Mouse (Mus musculus) ovary, adult 18-20 months (tissue): ENCODE measurements at regions not wholly inside any gene's neighbourhood (a gene's known extent, or its start where the extent isn't known, plus 50 kb on each side); places are given as distances from the start of the nearest gene placed in this dataset.
A peak's percentile ranks its signal among the peaks of the same experiment; 100 is the strongest.

Experiments
- DNase-seq: peaks from one replicate; pipeline ENCODE4 v3.0.0; 2022; ENCODE audit warnings: low spot score, mixed read lengths

DNA sequence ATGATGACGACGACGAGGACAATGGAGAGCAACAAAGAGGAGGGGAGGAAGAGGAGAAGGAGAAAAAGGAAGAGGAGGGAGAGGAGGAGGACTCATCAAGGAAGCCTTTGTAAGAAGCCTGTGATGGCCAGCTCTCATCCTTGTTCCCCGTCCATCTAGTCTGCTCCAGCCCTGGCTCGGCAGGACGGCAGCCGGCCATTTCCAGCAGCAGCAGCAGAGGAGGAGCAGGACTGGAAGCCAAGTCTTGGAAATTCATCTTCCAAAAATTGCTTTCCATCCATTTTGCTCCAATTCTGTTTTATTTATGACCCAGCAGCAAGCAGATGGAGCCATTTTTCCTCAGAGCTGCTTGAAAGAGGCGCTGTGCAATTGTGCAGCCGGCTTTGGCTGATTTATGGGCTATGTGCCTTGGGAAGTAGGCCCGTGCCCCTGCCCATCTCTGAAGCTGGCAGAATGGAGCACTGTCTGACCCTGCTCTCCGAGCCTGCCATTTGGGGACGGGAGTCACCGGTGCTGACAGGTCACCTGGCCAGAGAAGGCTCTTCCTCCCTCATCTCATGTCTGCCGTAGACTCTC lies 231.2 kb upstream of the N4bp1 start:
- no peak for DNase-seq

DNA sequence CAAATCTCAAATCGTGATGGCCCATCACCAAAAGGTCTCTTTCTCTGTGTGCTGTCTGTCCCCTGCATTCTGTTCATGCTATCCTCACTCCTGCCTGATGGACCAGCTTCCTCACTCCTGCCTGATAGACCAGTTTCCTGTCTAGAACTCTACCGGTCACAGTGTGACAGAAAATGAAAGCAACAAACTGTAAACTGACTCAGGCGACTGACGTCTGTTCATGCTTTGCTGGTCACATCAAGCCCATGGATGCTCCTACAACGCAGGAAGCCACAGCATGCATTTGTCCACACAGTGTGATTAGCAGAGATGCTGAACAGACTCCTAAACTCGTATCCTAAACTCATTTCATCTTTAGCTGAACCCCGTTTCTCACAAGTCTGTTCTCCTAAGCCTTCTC lies 227.3 kb upstream of the N4bp1 start:
- DNase-seq = no peak

DNA sequence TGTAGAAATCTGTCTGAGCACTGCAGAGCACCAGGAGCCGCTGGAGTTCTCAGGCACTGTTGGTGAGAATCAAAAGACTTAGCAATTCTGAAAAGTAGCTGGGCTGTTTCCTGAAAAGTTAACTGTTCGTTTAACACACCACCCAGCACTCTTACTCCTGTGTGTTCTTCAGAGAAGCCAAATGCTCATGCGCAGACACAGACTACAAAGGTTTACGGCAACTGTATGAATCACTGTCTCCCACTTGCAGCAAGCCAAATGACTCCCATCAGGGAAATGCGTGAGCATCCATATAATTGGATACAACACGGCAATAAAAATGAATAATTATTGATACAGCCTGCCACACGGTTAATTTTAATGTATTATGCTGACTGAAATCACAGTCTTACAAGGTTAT lies 220.0 kb upstream of the N4bp1 start:
- no peak for DNase-seq

DNA sequence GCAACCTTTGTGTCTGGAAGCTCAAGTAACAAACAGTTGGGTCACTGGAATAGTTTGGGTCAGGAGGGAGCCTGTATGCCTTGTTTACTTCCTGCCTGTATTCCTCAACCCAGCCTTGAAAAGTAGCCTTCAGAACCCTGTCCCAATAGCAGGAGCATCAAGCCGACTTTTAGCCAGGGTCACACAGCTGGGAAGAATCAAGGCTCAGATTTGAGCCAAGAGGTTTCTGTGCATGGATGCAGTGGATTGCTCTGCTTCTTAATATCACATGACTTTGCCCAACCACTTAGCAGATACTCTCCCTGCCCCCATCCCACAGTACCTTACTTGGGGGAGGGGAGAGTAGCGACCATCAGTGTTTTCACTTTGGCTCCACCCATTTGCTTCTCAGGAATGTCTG lies 210.2 kb upstream of the N4bp1 start:
- DNase-seq = peak; percentile 12

DNA sequence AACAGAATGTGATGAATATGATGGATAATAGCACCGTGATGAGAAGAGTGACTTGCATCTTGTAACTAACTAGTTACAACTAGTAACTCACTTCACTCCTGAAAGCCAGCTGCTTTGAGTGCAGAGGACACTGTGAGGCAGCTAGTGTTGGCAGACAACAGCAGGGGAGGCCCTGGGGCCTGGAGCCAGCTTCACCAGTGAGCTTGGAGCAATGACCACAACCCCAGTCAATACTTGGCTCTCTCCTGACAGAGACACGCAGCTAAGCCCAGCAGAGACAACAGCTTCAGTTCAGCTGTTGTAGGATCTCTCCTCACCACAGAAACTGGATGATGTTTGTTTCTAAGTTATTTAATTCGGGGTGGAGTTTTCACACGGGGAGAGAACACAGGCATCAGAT lies 209.6 kb upstream of the N4bp1 start:
- peak; percentile 4 for DNase-seq

DNA sequence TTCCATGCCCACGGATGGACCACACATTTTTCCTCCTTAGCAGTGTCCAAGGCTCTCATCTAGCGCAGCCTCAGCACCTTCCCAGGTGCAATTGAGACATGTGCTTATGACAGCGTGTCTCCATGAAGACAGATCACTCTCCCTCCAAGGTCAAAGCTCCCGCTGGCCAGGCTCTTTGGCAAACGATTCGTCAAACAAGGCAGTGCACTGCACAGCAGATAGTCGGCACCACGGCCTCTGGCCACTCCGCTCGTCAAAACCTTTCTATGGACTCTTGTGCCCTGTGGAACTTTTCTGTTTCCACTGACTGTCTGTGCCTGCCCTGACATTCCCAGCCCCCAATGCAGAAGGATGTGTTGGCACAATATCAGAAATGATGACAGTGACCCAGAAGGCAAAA lies 208.7 kb upstream of the N4bp1 start:
- DNase-seq = no peak

DNA sequence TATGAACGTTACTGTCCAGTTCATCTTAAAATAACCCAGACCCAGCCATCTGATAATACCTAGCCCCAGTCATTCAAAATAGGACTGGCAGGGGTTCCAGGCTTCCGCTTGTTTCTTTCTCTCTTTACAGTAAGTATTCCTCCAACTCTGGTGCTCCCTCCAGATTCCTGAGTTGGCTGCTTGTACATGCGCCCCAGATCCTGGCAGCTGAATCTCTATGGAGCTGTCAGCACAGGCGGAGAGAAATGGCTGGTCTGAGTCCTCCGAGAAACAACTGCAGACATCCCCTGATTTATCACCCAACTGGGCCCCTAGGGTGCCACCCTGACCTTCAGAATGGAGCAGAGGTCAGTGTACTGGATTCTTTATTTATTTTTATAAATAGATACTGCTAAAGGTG lies 208.0 kb upstream of the N4bp1 start:
- DNase-seq = no peak

DNA sequence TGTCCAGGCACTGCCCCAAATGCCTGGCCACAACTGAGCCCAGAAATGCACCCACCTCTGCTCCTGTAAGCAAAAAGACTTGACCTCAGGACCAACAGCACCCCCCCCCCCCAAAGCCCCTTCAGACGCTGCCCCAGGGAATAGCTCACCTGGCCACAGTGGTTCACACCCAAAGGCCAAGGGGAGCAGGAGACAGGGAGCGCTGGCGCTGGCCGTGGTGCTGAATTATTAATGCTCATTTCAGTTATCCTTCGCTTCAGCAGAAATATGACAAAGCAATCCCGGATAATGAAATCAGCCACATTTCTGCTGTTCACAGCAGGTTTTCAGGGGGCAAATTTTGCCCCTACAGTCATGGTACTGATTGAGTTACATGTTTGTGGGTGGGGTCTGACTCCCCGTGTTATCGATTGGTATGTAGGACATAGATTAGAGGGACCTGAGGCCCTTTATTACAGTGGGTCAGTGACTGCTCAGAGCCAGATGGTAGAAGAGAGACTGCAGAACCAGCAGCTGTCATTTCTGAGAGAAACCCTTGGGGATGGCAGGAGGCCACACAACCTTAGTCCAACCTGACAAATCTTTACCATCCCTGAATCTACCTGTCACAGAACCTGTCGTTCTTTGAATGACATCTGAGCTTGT lies 202.5 kb upstream of the N4bp1 start:
- no peak for DNase-seq

DNA sequence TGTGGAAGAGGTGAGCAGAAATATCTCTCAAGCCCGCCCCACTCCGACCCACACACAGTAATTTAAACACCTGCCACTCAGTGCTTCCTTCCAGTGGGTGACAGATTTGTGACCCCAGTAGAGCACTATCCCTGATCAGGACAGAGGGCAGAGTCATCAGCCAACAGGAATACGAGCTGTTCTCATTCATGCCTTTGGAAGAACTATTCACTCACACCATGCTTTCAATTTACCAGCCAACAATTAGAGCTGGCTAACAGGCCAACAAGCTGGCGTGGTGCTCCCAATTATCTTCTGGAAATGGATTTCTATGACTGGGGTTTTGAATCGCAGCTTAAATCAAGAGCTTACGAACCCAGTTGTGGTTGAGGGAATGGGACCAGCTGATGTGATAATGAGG lies 193.2 kb upstream of the N4bp1 start:
- DNase-seq = no peak

DNA sequence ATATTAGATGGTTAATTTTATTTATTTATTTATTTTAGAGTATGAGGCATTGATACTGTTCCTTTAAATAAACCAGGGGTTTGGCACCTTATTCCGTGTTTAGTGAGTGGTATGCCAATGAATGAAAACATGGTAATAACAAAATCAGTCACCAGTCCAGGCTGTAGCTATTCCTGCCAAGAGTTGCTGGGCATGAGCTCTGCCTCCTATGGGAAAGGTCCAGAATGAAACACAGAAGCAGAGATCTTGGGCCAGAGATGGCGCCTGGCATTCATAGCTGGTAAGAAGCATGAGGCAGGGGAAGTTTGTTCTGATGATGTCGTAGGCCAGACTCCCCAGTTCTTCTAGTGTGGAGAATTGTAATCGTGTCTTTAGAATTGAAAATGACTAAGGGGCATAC lies 190.9 kb upstream of the N4bp1 start:
- DNase-seq = no peak

DNA sequence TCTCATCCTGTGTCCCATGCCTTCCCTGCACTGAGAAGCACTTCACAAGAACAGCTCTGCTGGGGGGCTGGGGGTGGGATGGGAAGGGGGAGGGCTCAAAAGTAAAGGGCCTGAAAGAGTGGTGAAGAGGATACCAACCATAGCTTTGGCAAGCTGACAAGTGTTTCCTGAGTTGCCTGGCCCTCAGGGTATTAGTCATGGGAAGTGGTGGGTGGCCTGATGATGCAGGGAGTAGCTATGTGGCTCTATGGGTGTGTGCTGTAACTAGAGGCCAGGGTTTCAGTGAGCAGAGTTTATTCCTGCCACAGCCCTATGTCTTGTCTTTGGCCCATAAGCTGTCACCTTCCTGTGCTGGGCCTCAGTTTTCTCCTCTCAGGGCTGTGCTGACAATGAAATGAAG lies 186.2 kb upstream of the N4bp1 start:
- no peak for DNase-seq

DNA sequence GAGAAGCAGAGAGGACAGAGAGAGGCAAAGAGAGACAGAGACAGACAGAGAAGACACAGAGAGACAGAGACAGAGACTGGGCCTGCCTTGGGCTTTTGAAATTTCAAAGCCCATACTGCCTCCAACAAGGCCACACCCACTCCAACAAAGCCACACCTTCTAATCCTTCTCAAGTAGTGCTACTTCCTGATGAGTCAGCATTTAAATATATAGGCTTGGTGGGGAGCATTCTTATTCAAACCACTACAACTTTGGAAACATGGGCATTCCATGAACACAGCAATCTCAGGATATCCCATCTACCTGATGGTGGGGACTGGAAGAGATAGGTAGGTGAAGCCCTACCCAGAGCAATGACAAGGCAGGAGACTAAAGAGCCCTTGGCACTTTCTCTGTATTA lies 182.0 kb upstream of the N4bp1 start:
- DNase-seq = no peak

DNA sequence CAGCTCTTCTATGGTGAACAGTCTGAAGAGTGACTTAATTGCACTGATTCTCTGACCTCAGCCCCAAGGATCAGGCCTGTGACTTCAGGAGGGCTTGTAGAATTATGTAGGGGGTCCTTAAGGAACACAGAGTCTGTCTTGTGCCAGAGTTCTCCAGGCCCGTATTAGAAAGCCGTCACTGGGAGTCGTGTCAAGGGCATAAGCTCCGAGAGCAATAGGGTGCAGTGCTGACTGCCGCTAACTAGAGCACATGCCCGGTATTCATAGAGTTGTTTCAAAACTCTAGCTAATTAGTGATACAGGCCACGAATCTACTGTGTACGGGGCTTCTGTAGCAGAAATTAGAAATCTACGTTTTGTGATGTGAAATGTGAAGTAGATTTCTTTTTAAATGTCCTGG lies 179.7 kb upstream of the N4bp1 start:
- no peak for DNase-seq

DNA sequence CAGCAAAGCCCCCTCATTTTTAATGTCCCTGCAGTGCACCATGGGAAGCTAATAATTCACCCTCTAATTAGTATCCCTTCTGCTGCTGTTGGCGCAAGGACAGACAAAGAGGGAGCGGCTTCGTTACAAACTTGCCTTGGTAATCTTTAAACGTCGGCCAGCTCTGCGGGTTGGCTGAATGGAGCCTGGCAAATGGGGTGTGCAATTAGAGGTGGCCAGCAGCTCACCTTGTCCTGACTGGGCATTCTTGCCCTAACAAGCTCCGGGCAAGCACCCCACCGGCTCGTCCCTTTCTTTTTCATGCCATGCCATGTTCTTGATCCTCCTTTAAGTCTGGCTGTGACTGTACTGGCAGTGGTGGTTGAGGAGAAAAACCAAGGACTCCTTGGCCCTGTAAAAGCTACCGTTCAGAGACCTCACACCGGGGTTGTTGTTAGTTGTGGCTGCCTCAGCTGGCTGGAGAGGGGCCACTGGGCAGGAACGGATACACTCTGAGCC lies 179.2 kb upstream of the N4bp1 start:
- no peak for DNase-seq

DNA sequence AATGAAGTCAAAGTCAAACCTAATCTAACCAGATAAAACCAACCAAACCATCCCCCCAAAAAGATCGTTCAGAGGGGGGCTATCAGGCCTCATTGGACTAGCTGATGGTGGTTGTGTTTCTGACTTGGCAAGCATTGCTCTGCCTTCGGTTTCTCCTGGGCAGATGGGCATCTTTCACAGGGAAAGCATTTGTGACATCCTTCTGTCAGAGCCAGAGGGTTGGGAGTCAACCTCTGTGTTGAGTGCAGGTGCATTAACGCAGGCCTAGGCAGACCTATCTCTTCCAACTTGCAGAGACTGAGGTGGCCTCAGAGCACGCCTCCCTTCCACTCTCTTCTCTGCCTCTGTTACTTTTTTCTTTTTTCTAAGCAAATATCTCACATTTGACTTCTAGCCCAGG lies 178.5 kb upstream of the N4bp1 start:
- DNase-seq = no peak

DNA sequence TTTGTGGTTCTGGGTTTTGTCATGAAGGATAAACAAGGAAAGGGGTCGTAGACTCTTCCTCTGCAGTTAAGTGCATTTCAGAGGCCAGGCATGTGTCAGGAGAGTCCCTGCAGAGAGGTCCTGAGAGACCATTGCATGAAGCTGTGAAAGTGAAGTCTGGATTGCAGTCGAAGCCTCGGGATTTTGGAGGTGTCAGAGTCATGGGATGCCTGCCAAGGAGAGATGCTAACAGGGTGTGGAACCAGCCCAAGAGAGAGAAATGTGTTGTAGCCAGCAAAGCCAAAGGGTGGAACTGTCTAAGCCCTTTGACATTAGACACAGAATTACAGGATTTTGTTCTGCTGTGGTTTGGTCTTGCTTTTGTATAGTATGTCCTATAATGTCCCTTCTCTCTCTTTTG lies 164.7 kb upstream of the N4bp1 start:
- DNase-seq = no peak

DNA sequence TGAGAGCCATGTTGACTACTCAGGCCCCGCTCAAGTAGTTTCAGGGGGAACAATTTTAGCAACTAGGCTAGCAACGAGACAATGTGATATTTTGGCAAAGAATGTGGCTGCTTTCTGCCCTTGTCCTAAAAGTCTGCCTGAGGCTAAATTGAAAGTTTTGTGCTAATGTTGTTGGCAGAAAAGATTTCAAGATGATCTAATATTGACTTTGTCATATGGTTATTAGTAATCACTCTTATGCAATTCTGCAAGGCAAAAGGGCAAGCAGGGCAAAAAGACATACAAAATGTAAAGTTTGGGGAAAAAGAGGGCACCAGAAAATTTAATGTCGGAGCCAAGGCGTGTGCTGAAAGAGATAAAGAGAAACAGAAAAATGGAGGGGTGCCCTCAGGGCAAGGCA lies 164.1 kb upstream of the N4bp1 start:
- no peak for DNase-seq

DNA sequence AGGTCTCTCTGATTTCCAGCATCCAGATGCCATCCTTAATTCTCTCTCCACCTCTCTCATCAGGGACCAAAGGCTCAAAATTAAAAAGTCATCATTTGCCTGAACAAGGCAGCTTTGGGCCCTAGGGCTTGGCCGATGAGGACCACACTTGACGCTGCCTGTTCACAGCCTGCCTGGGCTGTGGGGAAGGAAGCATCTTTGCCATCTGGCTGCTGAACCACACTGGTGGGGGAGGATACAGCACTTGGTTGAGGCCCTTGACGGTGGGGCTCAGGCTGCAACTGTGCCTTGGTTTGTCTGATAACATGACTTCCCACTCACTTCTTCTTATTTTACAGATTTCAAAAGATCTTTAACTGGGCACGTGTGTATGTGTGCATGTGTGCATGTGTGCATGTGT lies 161.5 kb upstream of the N4bp1 start:
- no peak for DNase-seq

DNA sequence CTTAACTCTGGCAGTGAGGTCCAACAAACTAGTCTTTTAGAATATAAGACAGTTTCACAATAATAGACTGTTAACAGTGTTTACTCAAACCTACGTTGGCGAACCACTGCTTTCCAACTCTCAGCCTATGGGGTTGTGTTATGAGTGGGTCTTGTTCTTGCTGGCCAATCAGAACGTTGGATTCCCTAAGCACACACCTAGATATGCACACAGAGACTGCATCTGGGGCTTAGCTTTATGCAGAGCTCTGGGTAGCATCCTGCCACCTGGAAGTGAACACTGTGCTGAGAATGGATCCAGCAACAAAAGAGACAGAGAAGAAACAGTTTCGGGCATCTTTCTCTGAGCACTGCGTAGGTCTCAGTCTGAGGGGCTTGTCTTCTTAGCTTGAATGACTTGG lies 158.0 kb upstream of the N4bp1 start:
- no peak for DNase-seq

DNA sequence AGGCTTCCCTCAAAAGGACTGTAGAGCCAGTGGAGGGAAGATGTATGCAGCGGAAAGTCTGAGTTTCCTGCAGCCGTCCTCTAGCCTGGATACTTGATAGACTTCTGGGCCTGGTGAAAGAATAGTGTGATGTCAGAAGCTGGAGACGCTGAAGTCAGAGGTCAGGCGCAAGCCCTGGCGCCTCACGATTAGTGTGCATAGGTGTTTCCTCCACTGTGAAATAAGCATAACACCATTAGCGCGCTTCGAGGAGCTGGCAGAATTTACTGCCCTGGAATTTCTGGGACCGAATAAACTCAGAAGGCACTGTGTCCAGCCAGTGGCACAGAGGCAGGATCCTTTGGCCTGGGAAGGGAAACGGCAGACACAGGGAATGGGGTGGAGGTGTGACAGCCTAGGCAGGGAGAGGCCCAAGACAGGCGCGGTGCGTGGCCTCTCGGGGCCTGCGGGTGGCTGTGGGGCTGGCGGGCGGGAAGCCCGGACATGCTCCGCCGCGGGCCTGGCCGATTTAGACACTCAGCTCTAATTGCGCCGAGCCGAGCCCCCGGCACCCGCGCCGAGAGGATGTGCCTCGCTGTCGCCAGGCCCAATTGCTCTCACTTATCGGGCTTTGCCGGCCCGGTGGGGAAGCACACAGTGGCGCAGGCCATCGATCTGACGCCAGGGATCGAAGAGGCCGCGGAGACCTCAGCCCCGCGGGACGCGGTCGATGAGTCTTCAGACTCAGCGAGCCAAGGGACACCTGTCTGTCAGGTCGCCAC lies 152.7 kb upstream of the N4bp1 start:
- no peak for DNase-seq

DNA sequence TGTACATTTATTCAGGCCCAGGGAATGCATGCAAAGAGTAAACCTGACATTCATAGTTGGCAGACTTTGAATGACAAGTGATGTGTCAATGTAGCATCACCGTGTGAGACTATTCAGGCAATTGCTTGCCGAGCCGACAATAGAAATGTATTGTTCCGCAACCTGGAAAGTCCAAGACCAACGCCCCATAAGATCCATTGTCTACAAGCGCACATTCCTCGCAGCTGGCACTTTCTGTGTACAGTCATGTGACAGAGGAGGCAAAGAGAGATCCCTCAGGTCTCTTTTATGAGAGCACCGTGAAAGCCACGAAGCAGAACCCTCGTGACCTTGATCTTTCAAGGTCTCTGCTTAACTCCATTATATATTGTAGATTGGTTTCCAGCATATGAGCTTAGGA lies 150.9 kb upstream of the N4bp1 start:
- DNase-seq = no peak

DNA sequence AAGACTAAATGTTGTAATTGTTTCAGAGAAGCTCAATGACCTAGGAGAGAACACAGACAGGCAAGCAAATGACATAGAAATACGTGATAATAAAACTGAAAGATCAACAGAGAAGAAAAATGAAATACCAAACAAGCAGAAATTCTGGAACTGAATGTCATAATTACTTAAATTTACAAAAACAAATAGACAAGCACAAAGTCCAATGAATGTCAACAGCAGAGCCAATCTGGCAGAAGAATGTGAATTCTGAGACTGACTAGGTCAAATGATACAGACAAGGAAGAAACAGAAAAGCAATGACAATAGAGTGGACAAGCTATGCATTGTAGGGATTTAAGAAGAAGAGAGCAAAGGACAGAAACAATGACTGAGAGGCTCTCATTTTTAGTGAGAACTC lies 143.1 kb upstream of the N4bp1 start:
- no peak for DNase-seq

DNA sequence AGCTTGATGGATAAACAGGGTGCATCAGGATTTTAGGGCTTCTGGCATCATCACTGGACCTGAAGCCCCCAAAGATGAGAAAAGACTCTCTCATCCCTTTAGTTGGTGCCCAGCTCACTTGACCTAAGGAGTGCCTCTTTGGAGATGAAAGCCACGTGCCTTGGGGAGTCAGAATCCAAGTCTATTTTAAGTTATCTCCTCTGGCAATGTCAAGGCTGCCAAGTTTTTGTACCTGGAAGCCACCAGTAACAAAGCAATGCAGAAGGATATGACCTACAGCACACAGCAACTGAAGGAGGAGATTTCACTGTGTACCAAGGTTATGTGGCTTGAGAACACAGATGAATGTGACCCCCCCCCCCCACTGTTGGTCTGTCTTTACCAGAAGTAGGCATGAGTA lies 140.9 kb upstream of the N4bp1 start:
- DNase-seq = no peak

DNA sequence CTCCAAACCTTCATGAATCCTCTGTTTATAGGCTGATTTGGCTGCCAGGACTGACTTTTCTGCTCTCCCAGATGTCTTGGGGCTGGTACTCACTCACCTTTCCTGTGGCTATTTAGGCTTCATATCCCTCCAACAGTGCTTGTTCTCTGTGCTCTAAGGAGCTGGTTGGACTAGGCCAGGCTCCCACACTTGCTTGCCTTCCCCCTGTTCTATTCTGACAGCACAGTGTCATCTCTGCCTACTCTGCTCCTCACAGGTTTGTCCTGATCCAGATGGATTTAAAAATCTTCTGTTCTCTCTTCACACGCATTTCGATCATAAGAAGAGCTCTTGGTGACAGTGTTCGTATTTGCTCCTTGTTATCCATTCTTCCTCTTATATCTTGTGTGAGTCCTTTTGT lies 134.7 kb upstream of the N4bp1 start:
- no peak for DNase-seq
